Mouse (Mus musculus): Measurements from ENCODE around the gene Fam205a1.
"Not testable (repeated sequence)": the region's sequence is repeated elsewhere in the genome, so short reads cannot be mapped to it uniquely, and the experiment has no call there.

- not testable (repeated sequence) for TF ChIP-seq CTCF (IDR thresholded peaks at IDR 0.05; ENCODE audit: low read depth, low read length); POLR2A (IDR thresholded peaks at IDR 0.05; ENCODE audit: insufficient read depth, low read length); EP300 (IDR thresholded peaks at IDR 0.05; ENCODE audit: insufficient read depth, low read depth, low read length)
Observed at GRCm38 (mm10) chr4:42860483-42860882, 6.8 kb upstream of the Fam205a1 start.

Measured in ES-Bruce4 (cell line).